In the genomic region with DNA sequence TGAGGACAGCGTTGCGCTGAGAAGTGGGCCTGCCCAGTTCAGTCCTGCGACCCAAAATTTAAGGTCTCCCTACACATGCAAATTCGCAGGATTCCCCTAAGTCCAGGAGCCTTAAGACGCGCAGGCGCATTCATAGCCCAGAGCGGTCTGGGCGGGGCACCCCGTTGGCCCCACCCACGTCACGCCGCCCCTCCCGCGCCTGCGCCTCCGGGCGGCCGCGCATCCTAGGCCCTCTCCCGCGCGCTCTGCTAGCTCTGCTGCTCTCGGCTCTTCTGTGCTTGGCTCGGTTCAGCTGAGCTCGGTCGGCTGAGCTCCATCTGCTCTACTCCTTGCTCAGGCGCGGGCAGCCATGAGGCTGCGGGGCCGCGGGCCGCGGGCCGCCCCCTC, we compare ENCODE assay signal across 8 mouse cellular contexts. TPM values are rescaled to one million over a fixed set of nuclear protein-coding genes. Genes with fewer than 3 reads are reported as not detected.
A peak's percentile ranks its signal among the peaks of the same experiment; 100 is the strongest.
DNase-seq lines count a peak whose midpoint lies in the region; ATAC-seq and TF ChIP-seq lines count a peak whose summit lies in the region.

Gene Lpcat1 (plus strand): TSS at position 164 of the 387 bp plus-strand sequence.

- H3K9ac ChIP-seq in forebrain, embryonic 14.5 days (ENCODE audit: low read length), result peak within 1 kb of the TSS; percentile 97
- peak within 1 kb of the TSS; percentile 97 for H3K9ac ChIP-seq in liver, embryonic 16.5 days (ENCODE audit: low read depth, low read length)
- peak within 1 kb of the TSS; percentile 93 for H3K9ac ChIP-seq in neural tube, embryonic 12.5 days
- peak within 1 kb of the TSS; percentile 77 for H3K9ac ChIP-seq in stomach, postnatal 0 days (ENCODE audit: low read length)

- peak within 1 kb of the TSS; percentile 91 for H3K4me3 ChIP-seq in forebrain, embryonic 14.5 days (ENCODE audit: low read depth, low read length)
- H3K4me3 ChIP-seq in liver, embryonic 16.5 days (ENCODE audit: low read depth, low read length), result peak within 1 kb of the TSS; percentile 96
- peak within 1 kb of the TSS; percentile 89 for H3K4me3 ChIP-seq in neural tube, embryonic 12.5 days
- peak within 1 kb of the TSS; percentile 85 for H3K4me3 ChIP-seq in stomach, postnatal 0 days (ENCODE audit: low read depth, low read length)

- WGBS in forebrain, embryonic 14.5 days, result under 1% methylated on average over 35 of the region's 35 CpGs
- WGBS in liver, embryonic 16.5 days (ENCODE audit: insufficient replicate concordance), result under 1% methylated on average over 35 of the region's 35 CpGs
- under 1% methylated on average over 35 of the region's 35 CpGs for WGBS in neural tube, embryonic 12.5 days
- WGBS in stomach, postnatal 0 days, result under 1% methylated on average over 33 of the region's 35 CpGs

- no peak for TF ChIP-seq EP300 in stomach, postnatal 0 days (optimal IDR thresholded peaks at IDR 0.05)

- H3K4me2 ChIP-seq in forebrain, embryonic 14.5 days (ENCODE audit: low read length), result peak within 1 kb of the TSS; percentile 80
- peak within 1 kb of the TSS; percentile 73 for H3K4me2 ChIP-seq in liver, embryonic 16.5 days (ENCODE audit: low read depth, low read length)
- H3K4me2 ChIP-seq in neural tube, embryonic 12.5 days (replicated peaks), result peak within 1 kb of the TSS; percentile 95
- peak within 1 kb of the TSS; percentile 92 for H3K4me2 ChIP-seq in stomach, postnatal 0 days (replicated peaks; ENCODE audit: low read depth)

- peaks cover 17% of the 10 kb centered on the region for H3K4me1 ChIP-seq in forebrain, embryonic 14.5 days (ENCODE audit: control insufficient read depth, insufficient read depth, low read length)
- H3K4me1 ChIP-seq in liver, embryonic 16.5 days (ENCODE audit: control insufficient read depth, low read depth, low read length), result peaks cover 43% of the 10 kb centered on the region
- peaks cover 22% of the 10 kb centered on the region for H3K4me1 ChIP-seq in neural tube, embryonic 12.5 days
- peaks cover 6% of the 10 kb centered on the region; the same call in 1 of the 2 replicates for H3K4me1 ChIP-seq in stomach, postnatal 0 days (replicated peaks; ENCODE audit: control insufficient read depth, insufficient read depth)

- peak; percentile 98 for ATAC-seq in forebrain, embryonic 14.5 days
- ATAC-seq in liver, embryonic 16.5 days (ENCODE audit: low read depth), result peak; percentile 92
- ATAC-seq in neural tube, embryonic 12.5 days (ENCODE audit: low FRiP score, low read depth), result peak; percentile 95
- ATAC-seq in stomach, postnatal 0 days (ENCODE audit: low FRiP score, low TSS enrichment), result peak; percentile 95

- intact Hi-C loops in heart, postnatal 10 days (cut with DNase I), result loop anchor here (5.0 kb wide), 1 partner anchor 35 kb away; no protein-coding TSS in a partner anchor

- H3K27me3 ChIP-seq in forebrain, embryonic 14.5 days (replicated peaks; ENCODE audit: control insufficient read depth, insufficient read depth, low read length), result no peaks in the 10 kb centered on the region
- H3K27me3 ChIP-seq in liver, embryonic 16.5 days (ENCODE audit: control insufficient read depth, insufficient read depth, low read depth, low read length), result no peaks in the 10 kb centered on the region
- H3K27me3 ChIP-seq in neural tube, embryonic 12.5 days (replicated peaks), result no peaks in the 10 kb centered on the region
- H3K27me3 ChIP-seq in stomach, postnatal 0 days (ENCODE audit: control insufficient read depth, insufficient read depth, low read length), result no peaks in the 10 kb centered on the region

- peak within 1 kb of the TSS; percentile 99 for H3K27ac ChIP-seq in forebrain, embryonic 14.5 days (ENCODE audit: low read depth, low read length)
- H3K27ac ChIP-seq in liver, embryonic 16.5 days (ENCODE audit: low read length), result peak within 1 kb of the TSS; percentile 98
- peak within 1 kb of the TSS; percentile 95 for H3K27ac ChIP-seq in neural tube, embryonic 12.5 days
- peak within 1 kb of the TSS; percentile 89 for H3K27ac ChIP-seq in stomach, postnatal 0 days (replicated peaks)

- H3K36me3 ChIP-seq in forebrain, embryonic 14.5 days (ENCODE audit: control insufficient read depth, insufficient read depth, low read length), result no peaks in the 10 kb centered on the region
- peaks cover 8% of the 10 kb centered on the region for H3K36me3 ChIP-seq in liver, embryonic 16.5 days (ENCODE audit: control insufficient read depth, insufficient read depth)
- no peaks in the 10 kb centered on the region for H3K36me3 ChIP-seq in neural tube, embryonic 12.5 days
- H3K36me3 ChIP-seq in stomach, postnatal 0 days (ENCODE audit: control insufficient read depth, insufficient read depth, low read length), result no peaks in the 10 kb centered on the region

- TF ChIP-seq CTCF in stomach, postnatal 0 days (IDR thresholded peaks at IDR 0.05; ENCODE audit: low read depth), result no peak

- DNase-seq in ES-CJ7 (ENCODE audit: low read depth, low spot score), result peak; percentile 92
- peak; percentile 92 for DNase-seq in cerebellum, adult 11 months
- DNase-seq in forebrain, embryonic 14.5 days (ENCODE audit: low spot score), result peak; percentile 96
- DNase-seq in heart, postnatal 10 days, result peak; percentile 90 to 91
- peak; percentile 91 to 94 for DNase-seq in kidney, postnatal 4 days
- peak; percentile 89 for DNase-seq in stomach, postnatal 0 days (ENCODE audit: low spot score)

- no peaks in the 10 kb centered on the region for H3K9me3 ChIP-seq in forebrain, embryonic 14.5 days (replicated peaks; ENCODE audit: control insufficient read depth, low read length)
- H3K9me3 ChIP-seq in liver, embryonic 16.5 days (replicated peaks; ENCODE audit: control insufficient read depth, low read length), result no peaks in the 10 kb centered on the region
- H3K9me3 ChIP-seq in neural tube, embryonic 12.5 days, result no peaks in the 10 kb centered on the region
- H3K9me3 ChIP-seq in stomach, postnatal 0 days (ENCODE audit: control insufficient read depth, low read length), result no peaks in the 10 kb centered on the region

RNA-seq across cellular contexts. Expression of gene Lpcat1, which starts in this region (rescaled TPM):
- polyA plus RNA-seq in forebrain, embryonic 14.5 days (2014; fragmentation: Nextera tagmentation; extraction: Ambion mirVana), result 54.7 TPM in 2 replicates
- total RNA-seq in heart, postnatal 10 days (2021), result 10 to 100 TPM; 10.7 to 13.0 TPM
- 59.4 and 64.7 TPM in 2 replicates for polyA plus RNA-seq in liver, embryonic 16.5 days (2015; fragmentation: Nextera tagmentation; extraction: Ambion mirVana)
- 59.0 and 60.4 TPM in 2 replicates for polyA plus RNA-seq in neural tube, embryonic 12.5 days (2016; fragmentation: Nextera tagmentation; extraction: Ambion mirVana)
- polyA plus RNA-seq in stomach, postnatal 0 days (2015; fragmentation: Nextera tagmentation; extraction: Ambion mirVana), result 8.5 and 8.6 TPM in 2 replicates

Comparison
In these comparisons a context has a peak if more than half of its experiments do, and no peak if none do; other contexts are left out.
1. Peak in every context shown above with its lines: DNase-seq, ATAC-seq, H3K4me3 ChIP-seq and H3K27ac ChIP-seq.